Mouse (Mus musculus): Measurements from ENCODE around the gene Klc1.

GRCm38 (mm10) chr12:111760306-111760908 is 1.8 kb downstream of the Klc1 start:
- TF ChIP-seq CTCF (IDR thresholded peaks at IDR 0.05; ENCODE audit: borderline replicate concordance, insufficient read depth, low read length) (no peak), POLR2A (IDR thresholded peaks at IDR 0.05; ENCODE audit: low read depth, low read length) (no peak)

Measured in embryonic fibroblast, embryonic 13.5 days (primary cell).